Mouse (Mus musculus) hindlimb bud, embryonic 11.5 days (tissue): ENCODE measurements around the gene Supt5.
"Not testable (repeated sequence)": the region's sequence is repeated elsewhere in the genome, so short reads cannot be mapped to it uniquely, and the experiment has no call there.

Experiments used
- DNase-seq: peaks from one replicate; pipeline ENCODE4 v3.0.0-alpha.2; 2012; ENCODE audit warnings: low read depth, low spot score; ENCODE audit errors: extremely low spot score

The Supt5 gene

GRCm38 (mm10) chr7:28338108-28338998, at the start of gene Supt5:
Gene Supt5 (minus strand): TSS chr7:28338746.
- peak; percentile 94 for DNase-seq

GRCm38 (mm10) chr7:28387384-28387783, 48.8 kb upstream of the Supt5 start:
- not testable (repeated sequence) for DNase-seq

GRCm38 (mm10) chr7:28386877-28387276, 48.3 kb upstream of the Supt5 start:
- not testable (repeated sequence) for DNase-seq

GRCm38 (mm10) chr7:28386462-28386861, 47.9 kb upstream of the Supt5 start:
- DNase-seq: no peak

GRCm38 (mm10) chr7:28386007-28386406, 47.5 kb upstream of the Supt5 start:
- no peak for DNase-seq

GRCm38 (mm10) chr7:28385196-28385595, 46.6 kb upstream of the Supt5 start:
- no peak for DNase-seq

GRCm38 (mm10) chr7:28384162-28384561, 45.6 kb upstream of the Supt5 start:
- DNase-seq: no peak

- DNase-seq: no peak
Measured at GRCm38 (mm10) chr7:28383606-28384005, 45.1 kb upstream of the Supt5 start.

- DNase-seq: no peak
Measured at GRCm38 (mm10) chr7:28382981-28383396, 44.4 kb upstream of the Supt5 start.

GRCm38 (mm10) chr7:28382347-28382951, 43.9 kb upstream of the Supt5 start:
- no peak for DNase-seq

GRCm38 (mm10) chr7:28381938-28382337, 43.4 kb upstream of the Supt5 start:
- no peak for DNase-seq

GRCm38 (mm10) chr7:28381017-28381790, 42.7 kb upstream of the Supt5 start:
- no peak for DNase-seq

- DNase-seq: no peak
Measured at GRCm38 (mm10) chr7:28380237-28381016, 41.9 kb upstream of the Supt5 start, which contains the start of gene Zfp36. Gene Zfp36 (minus strand): TSS chr7:28380253.

- DNase-seq: no peak
Measured at GRCm38 (mm10) chr7:28378769-28379651, 40.5 kb upstream of the Supt5 start.

- no peak for DNase-seq
Measured at GRCm38 (mm10) chr7:28378066-28378690, 39.6 kb upstream of the Supt5 start.

- no peak for DNase-seq
Measured at GRCm38 (mm10) chr7:28377190-28378065, 38.9 kb upstream of the Supt5 start.

- DNase-seq: no peak
Measured at GRCm38 (mm10) chr7:28376011-28376771, 37.6 kb upstream of the Supt5 start.
